Mouse (Mus musculus) embryonic facial prominence, embryonic 15.5 days (tissue): ENCODE data around the gene Dennd2c. TPM values are rescaled to one million over a fixed set of nuclear protein-coding genes. Genes with fewer than 3 reads are reported as not detected.
"Not testable (repeated sequence)": the region's sequence is repeated elsewhere in the genome, so short reads cannot be mapped to it uniquely, and the experiment has no call there.

Experiments used
- ATAC-seq: fragments of 200-750 bp; cut with Nextera tagmentation; 2 replicates; pipeline ENCODE4 v1.8.0; 2017; ENCODE audit warnings: low read depth, moderate TSS enrichment; ENCODE audit not compliant: insufficient number of reproducible peaks, low FRiP score, low TSS enrichment
- H3K27ac ChIP-seq: fragments of 300-500 bp; sonication (generic); replicated peaks from 2 replicates; pipeline ENCODE4 v1.5.1; 2015; ENCODE audit warnings: mild to moderate bottlenecking, inconsistent platforms
- H3K27me3 ChIP-seq: fragments of 300-500 bp; sonication (generic); 2 replicates; pipeline ENCODE4 v1.6.1; 2015; ENCODE audit warnings: inconsistent platforms
- H3K36me3 ChIP-seq: fragments of 300-500 bp; sonication (generic); 2 replicates; pipeline ENCODE4 v1.6.1; 2015; ENCODE audit warnings: mild to moderate bottlenecking, inconsistent platforms
- H3K4me1 ChIP-seq: fragments of 300-500 bp; sonication (generic); 2 replicates; pipeline ENCODE4 v1.6.1; 2015; ENCODE audit warnings: inconsistent platforms
- H3K4me2 ChIP-seq: fragments of 300-500 bp; sonication (generic); replicated peaks from 2 replicates; pipeline ENCODE4 v1.6.1; 2015; ENCODE audit warnings: mild to moderate bottlenecking, inconsistent platforms
- H3K4me3 ChIP-seq: fragments of 300-500 bp; sonication (generic); replicated peaks from 2 replicates; pipeline ENCODE4 v1.5.1; 2015; ENCODE audit warnings: mild to moderate bottlenecking, inconsistent platforms
- H3K9ac ChIP-seq: fragments of 300-500 bp; sonication (generic); 2 replicates; pipeline ENCODE4 v1.6.1; 2015; ENCODE audit warnings: inconsistent platforms
- H3K9me3 ChIP-seq: fragments of 300-500 bp; sonication (generic); replicated peaks from 2 replicates; pipeline ENCODE4 v1.6.1; 2016; ENCODE audit warnings: inconsistent platforms
- WGBS: fragments of 180-500 bp; shearing (Covaris S2); methylation state at CpG from one replicate; pipeline ENCODE4 v1.1.7; 2015; 5-methylcytosine and 5-hydroxymethylcytosine counted together
- polyA plus RNA-seq: library from polyadenylated mRNA; unstranded; fragments of >200 nt; fragmentation: Nextera tagmentation; extraction: Ambion mirVana; gene quantifications from 2 replicates; pipeline ENCODE4 v1.2.1, GENCODE M21; 2015

The Dennd2c gene
- polyA plus RNA-seq, 1 experiment from 2014 or later, result 15.1 TPM

DNA sequence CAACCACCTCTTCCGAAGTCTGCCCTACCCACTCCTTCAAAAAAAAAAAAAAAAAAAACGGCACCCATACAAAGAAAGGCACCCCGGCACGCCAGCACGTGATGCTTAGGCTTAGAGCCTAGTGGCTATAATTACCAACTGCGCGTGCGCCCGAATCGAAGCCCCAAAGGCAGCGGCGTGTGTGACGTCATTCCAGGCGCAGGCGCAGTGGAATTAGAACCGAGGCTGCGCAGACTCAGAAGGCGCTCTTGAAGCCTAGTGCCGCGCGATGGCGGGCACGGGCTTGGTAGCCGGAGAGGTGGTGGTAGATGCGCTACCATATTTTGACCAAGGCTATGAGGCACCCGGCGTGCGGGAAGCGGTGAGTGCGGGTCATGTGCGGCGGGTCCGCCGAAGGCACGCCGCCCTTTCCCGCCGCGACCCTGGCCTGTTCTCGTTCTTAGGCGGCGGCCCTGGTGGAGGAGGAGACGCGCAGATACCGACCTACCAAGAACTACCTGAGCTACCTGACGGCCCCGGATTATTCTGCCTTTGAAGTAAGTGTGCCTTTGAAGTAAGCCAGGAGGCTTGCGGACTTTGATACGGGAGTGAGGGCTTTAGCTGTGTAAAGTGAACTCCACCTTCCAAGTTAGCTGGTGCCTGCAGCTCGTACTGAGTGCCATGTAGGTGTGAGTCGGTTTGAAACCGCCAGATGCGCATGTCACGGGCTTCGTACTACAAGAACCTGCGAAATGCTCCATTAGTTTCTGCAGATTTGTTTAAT is 69.3 kb downstream of the Dennd2c start, which contains the start of gene Bcas2:
Gene Bcas2 (plus strand): TSS at position 151 of the 763 bp plus-strand sequence.
- Histone ChIP-seq H3K4me2 (peak within 1 kb of the TSS; percentile 67), H3K9me3 (no peaks in the 10 kb centered on the region), H3K27me3 (no peaks in the 10 kb centered on the region), H3K4me1 (peaks cover 6% of the 10 kb centered on the region), H3K36me3 (peaks cover 42% of the 10 kb centered on the region), H3K27ac (peak within 1 kb of the TSS; percentile 77), H3K4me3 (peak within 1 kb of the TSS; percentile 89), H3K9ac (peak within 1 kb of the TSS; percentile 88)
- under 1% methylated on average over 56 of the region's 56 CpGs for WGBS
- ATAC-seq, result peak; percentile 95

DNA sequence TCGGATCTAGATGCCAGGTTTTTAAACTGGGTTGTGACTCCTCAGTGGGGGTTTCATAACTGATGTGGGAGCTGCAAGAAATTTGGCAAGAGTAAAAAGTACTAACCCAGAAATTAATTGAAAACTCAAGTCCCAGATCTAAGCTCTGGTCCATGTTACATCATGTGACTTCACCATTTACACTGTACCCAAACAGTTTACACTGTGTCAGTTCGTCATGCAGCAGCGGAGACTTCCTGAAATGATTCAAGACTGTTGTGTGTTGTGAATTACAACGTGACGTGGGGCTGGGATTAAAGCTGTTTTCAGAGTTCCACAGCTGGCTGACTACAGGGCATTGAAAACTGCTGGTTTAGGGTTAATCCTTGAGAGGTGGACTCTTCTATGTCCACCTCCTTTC is 70.2 kb downstream of the Dennd2c start:
- Histone ChIP-seq H3K36me3 (peaks cover 44% of the 10 kb centered on the region), H3K4me2 (peak overlapping the region; percentile 67), H3K4me1 (peaks cover 6% of the 10 kb centered on the region), H3K9ac (peak overlapping the region; percentile 88), H3K9me3 (no peaks in the 10 kb centered on the region), H3K27ac (no peak overlapping the region; the same call in 1 of the 2 replicates), H3K4me3 (peak overlapping the region; percentile 89), H3K27me3 (no peaks in the 10 kb centered on the region)
- ATAC-seq, result no peak
- 34% methylated on average over 5 of the region's 5 CpGs for WGBS

DNA sequence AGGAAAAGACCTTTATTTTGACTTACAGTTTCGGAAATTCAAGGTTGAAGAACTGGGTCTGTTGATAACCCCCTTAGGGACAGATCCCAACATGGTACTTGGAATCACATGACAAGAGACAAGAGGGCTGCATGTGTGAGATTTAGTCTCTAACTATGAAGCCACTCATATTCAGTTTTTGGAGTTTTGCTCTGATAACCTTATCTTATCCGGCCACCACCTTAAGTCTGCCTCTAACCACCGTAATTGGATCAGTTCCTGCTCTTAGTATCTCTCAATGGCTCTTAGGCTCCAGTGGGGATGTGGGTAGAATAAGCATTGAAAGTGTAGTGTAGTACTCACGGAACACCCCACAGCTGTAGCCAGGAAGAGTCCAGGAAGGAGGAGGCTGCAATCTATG is 74.3 kb downstream of the Dennd2c start:
- Histone ChIP-seq H3K27me3 (no peaks in the 10 kb centered on the region), H3K4me2 (no peak overlapping the region), H3K9ac (no peak overlapping the region), H3K27ac (no peak overlapping the region), H3K9me3 (no peaks in the 10 kb centered on the region), H3K4me1 (peaks cover 6% of the 10 kb centered on the region), H3K36me3 (peaks cover 52% of the 10 kb centered on the region), H3K4me3 (no peak overlapping the region)
- no peak for ATAC-seq
- WGBS, result 90% methylated on average over 4 of the region's 4 CpGs

DNA sequence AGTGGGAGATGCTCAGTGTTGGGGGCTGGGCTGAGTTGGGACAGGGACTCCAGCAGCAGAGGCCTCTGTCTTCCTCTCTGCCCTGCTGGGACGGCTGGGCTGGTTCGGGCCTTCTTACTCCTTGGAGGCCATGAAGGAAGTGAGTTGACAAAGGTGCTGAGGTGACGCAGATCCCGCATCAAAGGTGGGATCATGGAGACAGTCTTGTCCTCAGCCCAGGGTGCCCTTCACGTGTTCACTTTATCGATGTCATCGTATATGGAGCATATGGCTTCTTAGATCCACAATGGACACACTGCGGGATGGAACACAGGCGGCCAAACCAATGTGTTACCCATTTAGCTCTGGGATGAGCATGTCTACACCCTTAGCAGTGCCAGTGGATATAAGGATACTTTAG is 77.1 kb downstream of the Dennd2c start:
- H3K4me2 ChIP-seq, result no peak overlapping the region
- no peak; the same call in 1 of the 2 replicates for ATAC-seq
- no peak overlapping the region for H3K27ac ChIP-seq
- no peak overlapping the region for H3K4me3 ChIP-seq
- peaks cover 43% of the 10 kb centered on the region for H3K36me3 ChIP-seq
- no peak overlapping the region for H3K9ac ChIP-seq
- H3K4me1 ChIP-seq, result no peaks in the 10 kb centered on the region
- no peaks in the 10 kb centered on the region for H3K9me3 ChIP-seq
- no peaks in the 10 kb centered on the region for H3K27me3 ChIP-seq
- WGBS, result 93% methylated on average over 9 of the region's 9 CpGs

DNA sequence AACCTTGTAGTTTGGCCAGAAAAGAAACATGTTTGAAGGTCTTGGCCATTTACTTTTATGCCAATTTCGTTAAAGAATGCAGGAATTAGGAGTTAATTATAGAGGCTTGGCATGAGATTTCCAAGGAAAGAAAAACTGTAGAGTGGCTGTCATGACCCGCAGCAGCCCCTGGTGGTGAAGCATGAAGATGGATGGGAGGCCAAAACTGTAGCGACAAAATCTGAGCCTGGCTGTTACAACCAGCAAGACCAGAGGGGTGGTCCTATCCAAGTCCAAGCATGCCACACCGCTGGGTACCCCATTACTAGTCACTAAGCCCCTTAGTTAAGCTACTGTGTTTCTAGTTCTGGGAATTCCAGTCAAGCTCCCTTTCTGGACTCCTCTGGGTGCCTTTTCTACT is 78.8 kb downstream of the Dennd2c start:
- Histone ChIP-seq H3K36me3 (peaks cover 30% of the 10 kb centered on the region), H3K9me3 (no peaks in the 10 kb centered on the region), H3K4me2 (no peak overlapping the region), H3K4me1 (no peaks in the 10 kb centered on the region), H3K4me3 (no peak overlapping the region), H3K27ac (no peak overlapping the region), H3K27me3 (no peaks in the 10 kb centered on the region), H3K9ac (no peak overlapping the region)
- 58% methylated on average over 4 of the region's 4 CpGs for WGBS
- ATAC-seq, result no peak

DNA sequence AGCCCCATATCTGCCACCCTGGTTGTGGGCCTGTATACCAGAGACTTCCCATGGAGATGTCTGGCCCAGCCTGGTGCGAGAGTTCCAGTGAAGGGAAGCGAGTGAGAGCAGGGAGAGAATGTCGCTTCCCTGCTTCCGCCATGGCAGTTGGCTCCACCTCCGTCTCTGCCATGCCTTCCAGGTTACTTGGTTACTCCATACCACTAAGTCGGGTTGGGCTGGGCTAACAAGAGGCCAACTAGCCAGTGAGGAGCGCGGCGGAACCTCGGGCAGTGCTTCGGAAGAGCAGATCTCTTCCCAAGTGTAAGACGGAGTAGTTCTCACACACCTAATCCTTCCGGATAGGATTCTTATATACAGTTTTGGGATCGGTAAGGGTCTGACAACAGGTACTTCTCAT is 80.4 kb downstream of the Dennd2c start:
- 76% methylated on average over 14 of the region's 14 CpGs for WGBS

DNA sequence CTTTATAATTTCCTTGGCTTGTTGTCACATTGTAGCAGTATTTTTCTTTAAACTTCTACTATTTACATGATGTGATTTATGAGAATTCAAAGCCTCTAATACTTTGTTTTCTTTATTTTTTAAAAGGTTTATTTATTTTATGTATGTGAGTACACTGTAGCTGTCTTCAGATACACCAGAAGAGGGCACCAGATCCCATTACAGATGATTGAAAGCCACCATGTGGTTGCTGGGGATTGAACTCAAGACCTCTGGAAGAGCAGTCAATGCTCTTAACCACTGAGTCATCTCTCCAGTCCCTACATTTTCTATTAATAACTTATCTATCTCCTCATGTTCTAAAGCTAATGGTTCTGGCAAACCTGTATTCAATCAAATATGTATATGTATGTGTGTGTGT is 82.1 kb downstream of the Dennd2c start:
- H3K4me2 ChIP-seq, H3K4me1 ChIP-seq, ATAC-seq, H3K27ac ChIP-seq, H3K9me3 ChIP-seq, H3K36me3 ChIP-seq, H3K27me3 ChIP-seq, H3K4me3 ChIP-seq, H3K9ac ChIP-seq: not testable (repeated sequence)

More for the DNA sequence above, 80.4 kb downstream of the Dennd2c start:
- no peaks in the 10 kb centered on the region for H3K9me3 ChIP-seq
- no peak overlapping the region for H3K4me2 ChIP-seq
- no peaks in the 10 kb centered on the region for H3K27me3 ChIP-seq
- H3K4me1 ChIP-seq, result no peaks in the 10 kb centered on the region
- no peak for ATAC-seq
- H3K9ac ChIP-seq, result no peak overlapping the region
- peaks cover 15% of the 10 kb centered on the region for H3K36me3 ChIP-seq
- no peak overlapping the region for H3K27ac ChIP-seq
- H3K4me3 ChIP-seq, result no peak overlapping the region

DNA sequence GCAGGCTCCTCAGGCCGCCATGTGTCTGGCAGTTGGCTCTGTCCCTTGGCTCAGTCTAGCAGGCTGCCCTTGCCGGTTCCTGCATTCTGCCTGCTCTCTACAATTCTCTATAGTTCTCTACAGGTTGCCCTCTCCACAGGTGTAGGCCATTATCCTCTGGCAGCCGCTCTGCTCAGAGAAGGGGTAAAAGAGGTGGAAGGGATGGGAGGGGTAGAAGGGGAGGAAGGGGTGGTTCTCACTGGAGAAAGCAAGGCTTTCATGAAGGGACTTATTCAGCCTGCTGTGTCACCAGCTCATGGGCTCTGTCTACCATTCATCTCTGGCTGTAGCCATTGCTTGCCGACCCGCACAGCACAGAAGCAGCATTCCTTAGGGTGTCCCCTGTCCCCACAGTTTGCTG is 86.0 kb downstream of the Dennd2c start:
- no peaks in the 10 kb centered on the region for H3K27me3 ChIP-seq
- ATAC-seq, result no peak
- no peak overlapping the region for H3K9ac ChIP-seq
- WGBS, result 60% methylated on average over 5 of the region's 5 CpGs
- no peak overlapping the region for H3K4me3 ChIP-seq
- no peak overlapping the region for H3K4me2 ChIP-seq
- no peak overlapping the region for H3K27ac ChIP-seq
- no peaks in the 10 kb centered on the region for H3K9me3 ChIP-seq
- no peaks in the 10 kb centered on the region for H3K4me1 ChIP-seq
- H3K36me3 ChIP-seq, result no peaks in the 10 kb centered on the region

DNA sequence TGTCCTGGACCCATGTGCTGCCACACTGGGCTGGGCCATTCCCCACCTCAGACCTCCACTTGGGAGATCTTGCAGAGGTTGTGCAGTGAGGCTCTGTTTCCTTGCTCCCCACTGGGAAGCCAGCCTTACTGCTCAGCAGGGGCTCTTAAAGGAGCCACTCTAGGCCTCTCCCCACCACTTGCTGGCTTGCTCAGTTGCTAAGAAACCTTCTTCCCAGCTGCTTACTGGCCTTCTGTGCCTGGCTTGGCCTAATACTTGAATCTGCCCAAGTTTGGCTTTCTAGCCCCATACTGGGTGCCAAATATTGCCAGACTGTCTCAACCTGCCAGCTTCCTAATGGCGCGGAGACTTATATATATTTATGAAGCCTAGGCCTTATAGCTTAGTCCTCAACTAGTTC is 86.5 kb downstream of the Dennd2c start:
- Histone ChIP-seq H3K4me2 (no peak overlapping the region), H3K9ac (no peak overlapping the region), H3K4me3 (no peak overlapping the region), H3K9me3 (no peaks in the 10 kb centered on the region), H3K4me1 (no peaks in the 10 kb centered on the region), H3K36me3 (no peaks in the 10 kb centered on the region), H3K27ac (no peak overlapping the region), H3K27me3 (no peaks in the 10 kb centered on the region)
- ATAC-seq, result no peak
- 96% methylated on average over 2 of the region's 2 CpGs for WGBS

DNA sequence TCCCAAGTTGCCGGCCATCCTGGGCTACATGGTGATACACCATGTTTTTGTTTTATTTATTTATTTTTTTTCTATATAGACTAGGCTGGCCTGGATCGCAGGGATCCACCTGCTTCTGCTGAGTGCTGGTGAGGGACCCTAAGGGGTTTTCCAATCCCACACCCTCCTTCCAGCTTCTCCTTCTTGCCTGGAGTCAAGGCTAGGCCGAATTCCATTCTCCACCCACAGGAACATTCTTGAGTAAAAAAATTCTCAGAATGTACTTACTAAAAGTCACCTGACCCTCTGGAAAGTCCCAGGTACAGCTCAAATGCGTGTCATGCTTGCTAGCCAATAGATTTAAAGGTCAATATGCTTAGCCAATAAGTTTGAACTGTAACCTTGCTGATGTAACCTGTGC is 89.8 kb downstream of the Dennd2c start:
- Histone ChIP-seq H3K4me2 (no peak overlapping the region), H3K36me3 (no peaks in the 10 kb centered on the region), H3K9me3 (no peaks in the 10 kb centered on the region), H3K27ac (no peak overlapping the region), H3K27me3 (no peaks in the 10 kb centered on the region), H3K9ac (no peak overlapping the region), H3K4me1 (no peaks in the 10 kb centered on the region), H3K4me3 (no peak overlapping the region)
- 90% methylated on average over 4 of the region's 4 CpGs for WGBS
- ATAC-seq, result no peak

DNA sequence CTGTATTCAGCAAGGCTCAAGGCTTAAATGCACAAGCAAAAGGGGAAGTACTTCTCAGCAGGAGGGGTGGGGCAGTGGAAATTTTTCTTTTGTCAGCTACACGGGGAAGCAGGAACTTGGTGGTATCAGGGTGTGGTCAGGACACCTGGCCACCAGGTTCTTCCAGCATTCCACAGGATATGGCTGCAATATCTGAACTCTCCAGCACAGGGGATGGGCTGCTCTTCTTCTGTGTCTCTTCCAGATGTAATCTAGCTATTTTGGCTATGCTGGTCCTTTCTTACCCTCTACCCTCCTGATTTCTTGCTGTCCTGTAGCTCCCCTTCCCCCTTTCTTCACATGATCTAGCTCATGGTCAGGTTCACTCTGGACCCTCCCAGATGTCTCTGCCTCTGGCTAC is 90.8 kb downstream of the Dennd2c start:
- WGBS, result 75% methylated on average over 1 of the region's 1 CpGs
- H3K9me3 ChIP-seq, result no peaks in the 10 kb centered on the region
- H3K4me3 ChIP-seq, result no peak overlapping the region
- H3K27ac ChIP-seq, result no peak overlapping the region
- no peaks in the 10 kb centered on the region for H3K4me1 ChIP-seq
- ATAC-seq, result no peak
- no peak overlapping the region for H3K9ac ChIP-seq
- H3K36me3 ChIP-seq, result no peaks in the 10 kb centered on the region
- H3K27me3 ChIP-seq, result no peaks in the 10 kb centered on the region
- no peak overlapping the region for H3K4me2 ChIP-seq

DNA sequence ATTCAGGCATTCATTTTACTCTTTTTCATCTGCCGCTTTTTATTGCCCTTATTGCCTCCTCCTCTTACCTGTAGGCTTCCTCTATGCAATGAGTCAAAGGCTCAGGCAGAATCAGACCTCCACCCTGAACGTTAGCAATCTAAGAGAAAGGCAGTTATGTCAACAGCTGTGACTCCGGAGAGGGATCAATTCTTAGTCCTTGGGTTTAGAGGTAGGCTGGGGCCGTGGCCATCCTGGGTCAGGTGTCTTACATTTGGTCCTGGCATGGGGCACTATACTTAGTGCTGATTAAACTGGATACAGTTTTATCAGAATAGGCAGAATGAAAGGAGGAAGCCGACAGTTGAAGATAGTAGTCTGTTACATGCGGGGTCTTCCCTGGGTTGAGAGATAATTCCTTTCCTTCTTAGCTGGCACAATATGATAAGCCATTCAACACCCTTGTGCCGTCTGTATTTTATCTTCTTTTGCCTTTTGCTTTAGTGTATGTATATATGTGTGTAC is 94.0 kb downstream of the Dennd2c start:
- Histone ChIP-seq H3K4me1 (no peaks in the 10 kb centered on the region), H3K36me3 (no peaks in the 10 kb centered on the region), H3K4me3 (no peak overlapping the region), H3K9ac (no peak overlapping the region), H3K27me3 (no peaks in the 10 kb centered on the region), H3K27ac (no peak overlapping the region), H3K9me3 (no peaks in the 10 kb centered on the region), H3K4me2 (no peak overlapping the region)
- ATAC-seq, result no peak
- 79% methylated on average over 7 of the region's 7 CpGs for WGBS
